Mouse (Mus musculus) heart, postnatal 36 days (tissue): Measurements from ENCODE around the gene Il34. TPM values are rescaled to one million over a fixed set of nuclear protein-coding genes. Genes with fewer than 3 reads are reported as not detected.

Experiments used
- DNase-seq, 2 experiments: peaks; one replicate each; pipeline ENCODE4 v3.0.0; 2021 to 2022
- intact Hi-C: fragments of 180-260 bp; cut with DNase I; formaldehyde crosslinking; loops from one replicate; pipeline ENCODE4 v1.15.1; 2025
- total RNA-seq, 2 experiments: library from RNA; stranded (reverse); gene quantifications; 2 replicates each; pipeline ENCODE4 v1.2.3; 2021

Gene Il34
- total RNA-seq, 2 experiments from 2014 or later, result 4.3 to 6.9 TPM

- intact Hi-C loops, result no loop called here
- DNase-seq, result no peak
Measured at GRCm38 (mm10) chr8:110811793-110812192, 6.1 kb upstream of the Il34 start.

- intact Hi-C loops, result no loop called here
- no peak for DNase-seq
Measured at GRCm38 (mm10) chr8:110811116-110811515, 5.4 kb upstream of the Il34 start.

DNA sequence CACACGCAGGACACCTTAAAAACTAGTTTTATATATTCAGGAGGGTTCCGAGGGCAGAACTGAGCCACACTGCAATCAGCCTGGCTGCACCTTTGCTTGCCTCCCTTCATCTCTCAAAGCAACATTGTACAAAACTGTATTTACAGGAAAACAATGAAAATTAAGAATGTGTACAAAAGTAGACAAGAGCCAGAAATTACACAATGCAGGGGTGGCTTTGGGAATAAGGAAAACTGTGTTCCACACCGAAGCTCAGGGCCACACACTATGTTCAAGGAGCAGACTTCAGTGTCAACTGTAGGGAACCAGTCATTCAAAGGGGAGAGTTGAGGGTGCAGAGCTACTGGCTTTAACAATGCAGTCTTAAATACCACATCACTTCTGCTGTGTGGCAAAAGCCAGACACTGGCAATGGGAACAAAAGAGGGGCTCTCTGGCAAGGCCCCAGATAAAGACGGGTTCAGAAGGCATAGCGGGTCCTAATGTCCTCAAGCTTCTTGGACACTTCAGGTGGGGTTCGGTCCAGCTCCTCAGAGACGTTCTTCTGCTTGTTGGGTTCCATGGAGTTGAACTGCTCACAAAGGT lies 4.8 kb upstream of the Il34 start:
- no peak for DNase-seq
- intact Hi-C loops, result no loop called here

DNA sequence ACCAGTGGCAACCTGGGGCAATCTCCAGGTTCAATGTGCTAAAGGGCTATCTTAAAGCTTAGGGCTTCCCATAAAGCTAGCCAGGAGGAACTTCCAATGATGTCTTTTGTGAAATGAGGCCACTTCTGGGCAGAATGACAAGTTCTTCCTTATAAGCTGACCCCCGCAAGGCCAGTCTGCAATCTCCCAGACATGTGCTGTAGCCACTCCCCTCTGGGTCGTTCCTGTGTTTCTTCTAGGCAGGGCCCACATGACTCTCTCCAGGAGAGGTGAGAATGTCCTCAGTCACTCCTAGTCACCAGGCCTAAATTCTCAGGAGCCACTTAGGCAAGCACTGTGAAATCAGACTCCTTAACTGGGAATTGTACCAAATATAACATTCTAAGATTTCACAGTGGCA lies 4.1 kb upstream of the Il34 start:
- DNase-seq, result no peak
- intact Hi-C loops, result loop anchor here (2.0 kb wide), 1 partner anchor 59 kb away; no protein-coding TSS in a partner anchor

- intact Hi-C loops, result loop anchor here (2.0 kb wide), 1 partner anchor 58 kb away; no protein-coding TSS in a partner anchor
- DNase-seq, result peak; percentile 36 to 42
Measured at GRCm38 (mm10) chr8:110808495-110809472, 3.1 kb upstream of the Il34 start.

- no peak for DNase-seq
- intact Hi-C loops, result no loop called here
Measured at GRCm38 (mm10) chr8:110806146-110806545, 422 bp upstream of the Il34 start.

DNA sequence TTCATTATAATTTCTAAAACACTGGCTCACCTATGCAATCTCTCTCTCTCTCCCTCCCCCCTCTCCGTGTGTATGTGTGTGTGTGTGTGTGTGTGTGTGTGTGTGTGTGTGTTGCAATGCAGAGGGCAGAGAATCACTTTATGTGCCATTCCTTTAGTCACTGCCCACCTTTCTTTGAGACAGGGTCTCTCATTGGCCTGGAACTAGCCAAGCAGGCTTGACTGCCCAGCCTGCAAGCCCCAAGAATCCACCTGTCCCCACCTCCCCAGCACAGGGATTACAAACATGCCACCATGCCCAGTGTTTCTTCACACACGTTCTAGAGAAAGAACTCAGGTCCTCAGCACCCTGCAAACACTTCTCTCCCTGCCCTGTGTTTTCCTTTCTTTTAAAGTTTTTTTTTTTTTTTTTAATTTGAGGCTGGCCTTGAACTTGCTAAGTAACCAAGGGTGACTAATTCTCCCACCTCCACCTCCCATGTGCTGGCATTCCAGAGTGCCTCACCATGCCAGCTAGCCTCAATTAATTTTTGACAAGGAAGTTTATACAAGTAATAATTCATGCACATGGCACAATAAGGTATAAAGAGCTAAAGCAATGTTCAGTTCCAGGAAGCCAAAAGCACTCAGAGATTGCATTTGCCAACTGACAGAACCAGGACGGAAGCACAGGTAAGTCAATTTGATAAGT lies 754 bp downstream of the Il34 start:
- intact Hi-C loops, result no loop called here
- no peak for DNase-seq

DNA sequence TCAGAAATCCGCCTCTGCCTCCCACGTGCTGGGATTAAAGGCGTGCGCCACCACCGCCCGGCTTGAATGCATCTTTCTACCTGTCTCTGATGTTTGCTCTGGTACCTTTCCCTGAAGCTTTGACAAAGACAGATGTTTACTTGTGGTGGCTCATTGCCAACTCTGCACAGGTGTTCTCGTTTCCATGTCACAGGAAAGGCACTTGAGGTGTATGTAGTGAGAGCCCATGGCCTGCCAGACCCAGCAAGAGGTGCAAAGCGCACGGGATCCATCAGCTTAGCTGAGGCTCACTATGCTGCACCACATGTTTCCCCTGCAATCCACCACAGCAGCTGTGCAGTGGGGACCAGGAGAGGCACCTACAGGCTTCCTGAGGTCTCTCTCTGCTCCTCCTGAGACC lies 1.9 kb downstream of the Il34 start:
- intact Hi-C loops, result no loop called here
- no peak for DNase-seq

- DNase-seq, result no peak
- intact Hi-C loops, result no loop called here
Measured at GRCm38 (mm10) chr8:110802988-110803387, 2.7 kb downstream of the Il34 start.

- intact Hi-C loops, result no loop called here
- DNase-seq, result no peak
Measured at GRCm38 (mm10) chr8:110797086-110797485, 8.6 kb downstream of the Il34 start.

DNA sequence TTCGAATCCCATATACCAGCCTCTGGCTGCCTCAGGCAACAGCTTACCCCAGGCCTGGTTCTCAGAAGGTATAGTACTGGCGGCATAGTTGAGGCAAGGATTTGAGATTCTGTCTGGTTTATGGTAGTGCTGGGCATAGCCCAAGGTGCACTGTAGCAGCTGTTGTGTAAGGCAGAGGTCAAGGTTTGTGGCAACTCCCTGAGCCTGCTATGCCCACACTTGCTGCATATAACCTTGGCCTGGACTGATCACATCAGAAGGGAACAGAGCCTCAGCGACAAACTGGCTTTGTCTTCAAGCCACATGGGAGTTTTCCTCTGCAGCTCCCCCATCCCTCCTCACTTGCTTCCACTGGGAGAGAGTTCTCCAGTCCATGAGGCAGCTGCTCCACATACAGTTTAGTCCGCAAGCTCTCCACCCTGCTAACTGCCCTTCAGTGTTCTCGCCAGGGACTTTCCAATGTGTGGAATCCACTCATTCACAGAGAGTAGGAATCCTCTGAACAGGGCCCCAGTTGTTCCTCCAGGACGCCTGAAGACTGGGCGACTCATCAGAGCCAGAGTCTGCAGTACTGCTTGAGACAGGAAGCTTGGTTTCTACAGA lies 11.3 kb downstream of the Il34 start:
- intact Hi-C loops, result no loop called here
- no peak for DNase-seq

- intact Hi-C loops, result no loop called here
Measured at GRCm38 (mm10) chr8:110793936-110794335, 11.8 kb downstream of the Il34 start.

DNA sequence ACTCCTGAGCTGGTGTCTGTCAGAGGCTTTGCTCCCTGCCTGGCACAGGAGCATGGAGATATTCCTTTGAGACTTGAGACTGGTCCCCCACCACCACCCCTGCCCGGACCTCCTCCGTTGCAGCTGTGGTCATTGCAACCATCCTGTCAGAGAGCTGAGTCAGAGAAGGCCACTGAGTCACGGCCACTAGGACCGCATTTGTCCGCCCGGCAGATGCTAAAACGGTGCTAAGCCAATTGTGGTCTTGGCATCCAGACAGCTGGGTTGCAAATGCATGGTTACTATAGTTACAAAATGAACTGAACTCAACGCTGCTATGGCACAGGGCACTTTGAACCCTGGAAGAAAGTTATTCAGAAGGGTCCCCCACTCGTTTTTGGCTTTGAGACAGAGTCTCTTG lies 12.2 kb downstream of the Il34 start:
- DNase-seq, result no peak
- intact Hi-C loops, result no loop called here

More at GRCm38 (mm10) chr8:110793936-110794335, 11.8 kb downstream of the Il34 start:
- no peak for DNase-seq

- intact Hi-C loops, result no loop called here
- no peak for DNase-seq
Measured at GRCm38 (mm10) chr8:110792574-110793200, 13.0 kb downstream of the Il34 start.

GRCm38 (mm10) chr8:110791164-110791563 lies 14.6 kb downstream of the Il34 start:
- intact Hi-C loops, result loop anchor here (2.0 kb wide), 1 partner anchor 30 kb away; no protein-coding TSS in a partner anchor
- no peak for DNase-seq

DNA sequence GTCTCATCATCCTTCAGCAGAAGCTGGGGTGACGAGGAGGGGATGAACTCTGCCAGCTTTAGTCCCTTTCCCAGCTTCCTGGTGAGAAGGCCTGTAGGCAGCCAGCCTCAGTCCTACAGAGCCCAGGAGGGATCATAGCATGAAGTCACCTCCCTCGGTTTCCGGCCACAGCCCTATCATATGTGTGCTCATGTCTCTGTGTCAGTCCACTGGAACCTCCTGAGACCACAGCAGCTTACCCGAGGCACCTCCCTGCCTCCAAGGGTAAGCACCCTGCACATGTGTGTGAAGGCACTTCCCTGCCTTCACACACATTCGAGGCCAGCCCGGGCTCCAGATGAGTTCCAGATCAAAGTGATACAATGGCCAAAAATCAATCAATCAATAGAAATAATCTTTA lies 15.5 kb downstream of the Il34 start:
- DNase-seq, result no peak
- intact Hi-C loops, result loop anchor here (2.0 kb wide), 1 partner anchor 29 kb away; no protein-coding TSS in a partner anchor

DNA sequence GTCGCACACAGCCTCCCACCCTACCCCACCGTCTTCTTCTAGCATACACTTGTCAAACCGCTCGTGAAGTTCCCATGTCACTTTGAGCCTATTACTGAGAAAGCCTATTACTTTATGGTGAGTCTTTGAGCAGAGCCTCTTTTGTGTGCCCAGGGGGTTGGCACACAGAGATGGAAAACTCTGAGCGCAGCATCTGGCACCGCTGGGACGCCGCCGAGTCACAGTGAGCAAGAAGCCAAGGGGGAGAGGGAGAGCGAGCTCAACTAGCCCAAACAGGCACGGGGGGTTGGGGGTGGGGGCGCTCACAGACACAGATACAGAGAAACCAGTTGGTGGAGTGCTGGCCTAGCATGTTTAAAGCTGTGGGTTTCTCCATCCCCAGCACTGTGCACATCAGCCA lies 16.2 kb downstream of the Il34 start:
- DNase-seq, result no peak
- intact Hi-C loops, result no loop called here

GRCm38 (mm10) chr8:110788981-110789380 lies 16.7 kb downstream of the Il34 start:
- intact Hi-C loops, result no loop called here

GRCm38 (mm10) chr8:110787411-110787954 lies 18.2 kb downstream of the Il34 start:
- no peak for DNase-seq
- intact Hi-C loops, result no loop called here

More at GRCm38 (mm10) chr8:110788981-110789380, 16.7 kb downstream of the Il34 start:
- no peak for DNase-seq

- intact Hi-C loops, result no loop called here
- DNase-seq, result no peak
Measured at GRCm38 (mm10) chr8:110786934-110787333, 18.8 kb downstream of the Il34 start.
